ENCODE assay signal across 8 mouse cellular contexts in the genomic region with DNA sequence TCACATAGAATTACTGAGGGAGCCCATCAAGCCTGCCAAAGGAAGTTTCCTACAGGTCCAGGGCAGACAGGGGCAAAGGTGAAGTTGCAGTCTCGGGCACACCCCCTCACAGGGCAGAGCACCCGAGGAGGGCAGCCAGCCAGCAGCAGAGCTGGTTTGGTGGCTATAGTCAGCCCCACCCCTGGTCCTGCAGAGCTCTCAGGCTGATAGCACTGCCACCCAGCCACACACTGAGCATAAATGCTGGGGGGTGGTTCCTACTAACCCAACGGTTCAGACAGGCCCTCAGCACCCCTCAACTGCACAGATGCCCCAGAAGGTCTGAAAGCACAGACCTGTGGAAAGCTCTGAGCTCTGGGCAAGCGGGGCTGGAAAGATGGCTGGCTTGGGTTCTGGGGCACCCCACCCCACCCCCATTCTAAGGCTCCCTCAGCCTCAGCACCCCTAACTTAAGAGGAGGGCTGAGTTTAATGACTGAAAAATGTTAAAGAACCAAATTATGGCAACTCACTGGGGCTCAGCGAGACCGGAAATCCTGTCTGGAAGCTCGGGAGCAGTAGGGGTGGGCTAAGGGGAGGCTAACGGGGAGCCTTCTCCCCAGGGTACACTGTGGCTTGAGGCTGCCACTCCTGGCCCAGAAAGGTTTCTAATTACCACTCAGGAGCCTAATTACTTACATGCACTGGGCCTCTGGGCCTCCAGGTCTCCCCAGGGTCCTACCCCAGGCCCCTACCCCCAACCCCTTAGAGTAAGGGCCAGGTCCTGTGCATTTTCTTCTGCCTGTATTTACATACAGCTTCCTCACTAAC. TPM values are rescaled to one million over a fixed set of nuclear protein-coding genes. Genes with fewer than 3 reads are reported as not detected.
DNase-seq lines count a peak whose midpoint lies in the region; ATAC-seq and TF ChIP-seq lines count a peak whose summit lies in the region.

No protein-coding gene starts in this region.

- no peaks in the 10 kb centered on the region for H3K9me3 ChIP-seq in forebrain, postnatal 0 days (ENCODE audit: low read length)
- H3K9me3 ChIP-seq in kidney, embryonic 14.5 days (ENCODE audit: control insufficient read depth, low read length): no peaks in the 10 kb centered on the region
- no peaks in the 10 kb centered on the region for H3K9me3 ChIP-seq in lung, postnatal 0 days (ENCODE audit: low read length)

- no peaks in the 10 kb centered on the region for H3K27me3 ChIP-seq in heart, adult 2 months (ENCODE audit: control insufficient read depth, insufficient read depth, low read length)
- H3K27me3 ChIP-seq in forebrain, postnatal 0 days (ENCODE audit: insufficient read depth, low read length): no peaks in the 10 kb centered on the region
- H3K27me3 ChIP-seq in kidney, embryonic 14.5 days (ENCODE audit: control insufficient read depth, insufficient read depth, low read length): no peaks in the 10 kb centered on the region
- no peaks in the 10 kb centered on the region for H3K27me3 ChIP-seq in lung, postnatal 0 days (replicated peaks; ENCODE audit: insufficient read depth, low read length)

- H3K4me1 ChIP-seq in heart, adult 2 months (ENCODE audit: control insufficient read depth, insufficient read depth, low read length): peaks cover 55% of the 10 kb centered on the region
- peaks cover 43% of the 10 kb centered on the region for H3K4me1 ChIP-seq in forebrain, postnatal 0 days (ENCODE audit: insufficient read depth)
- peaks cover 65% of the 10 kb centered on the region for H3K4me1 ChIP-seq in kidney, embryonic 14.5 days (ENCODE audit: control insufficient read depth, insufficient read depth, low read length)
- peaks cover 54% of the 10 kb centered on the region for H3K4me1 ChIP-seq in lung, postnatal 0 days (ENCODE audit: insufficient read depth, low read depth, low read length)

- peaks cover 4% of the 10 kb centered on the region; the same call in 1 of the 2 replicates for H3K36me3 ChIP-seq in heart, adult 2 months (ENCODE audit: control insufficient read depth, insufficient read depth, low read length)
- H3K36me3 ChIP-seq in forebrain, postnatal 0 days (ENCODE audit: insufficient read depth): no peaks in the 10 kb centered on the region; the same call in 1 of the 2 replicates
- peaks cover 12% of the 10 kb centered on the region for H3K36me3 ChIP-seq in kidney, embryonic 14.5 days (ENCODE audit: control insufficient read depth, insufficient read depth, low read length)
- H3K36me3 ChIP-seq in lung, postnatal 0 days (ENCODE audit: insufficient read depth, low read length): no peaks in the 10 kb centered on the region

- H3K4me3 ChIP-seq in heart, adult 2 months: no peak overlapping the region
- no peak overlapping the region for H3K4me3 ChIP-seq in forebrain, postnatal 0 days (ENCODE audit: low read depth, low read length)
- no peak overlapping the region for H3K4me3 ChIP-seq in kidney, embryonic 14.5 days (ENCODE audit: low read length)
- H3K4me3 ChIP-seq in lung, postnatal 0 days (ENCODE audit: low read depth, low read length): no peak overlapping the region

- peak overlapping the region; percentile 24; the same call in 1 of the 2 replicates for H3K9ac ChIP-seq in heart, adult 2 months (ENCODE audit: low read depth, low read length)
- H3K9ac ChIP-seq in forebrain, postnatal 0 days: peak overlapping the region; percentile 39; the same call in 1 of the 2 replicates
- peak overlapping the region; percentile 28; the same call in 1 of the 2 replicates for H3K9ac ChIP-seq in kidney, embryonic 14.5 days (ENCODE audit: low read depth, low read length)
- H3K9ac ChIP-seq in lung, postnatal 0 days (replicated peaks; ENCODE audit: low read depth): peak overlapping the region; percentile 13; the same call in 1 of the 2 replicates

- DNase-seq in heart, adult 2 months: peak in 1 of 2 experiments; percentile 72
- DNase-seq in heart, adult 8-10 months (ENCODE audit: low spot score): no peak
- no peak for DNase-seq in forebrain, postnatal 0 days
- DNase-seq in lung, postnatal 0 days (ENCODE audit: low spot score): peak; percentile 80
- peak; percentile 65 to 73 for DNase-seq in spleen, postnatal 14 days (ENCODE audit: low spot score in 2 of 2)
- DNase-seq in left cerebral cortex, postnatal 25 days (ENCODE audit: low spot score in 2 of 2): no peak
- DNase-seq in gastrocnemius, adult 8-10 months (ENCODE audit: low spot score in 2 of 2): no peak

- no peak overlapping the region for H3K4me2 ChIP-seq in forebrain, postnatal 0 days (ENCODE audit: low read depth)
- peak overlapping the region; percentile 24; the same call in 1 of the 2 replicates for H3K4me2 ChIP-seq in kidney, embryonic 14.5 days (replicated peaks; ENCODE audit: low read depth, low read length)
- H3K4me2 ChIP-seq in lung, postnatal 0 days (replicated peaks; ENCODE audit: low read depth, low read length): peak overlapping the region; percentile 42

- no peak for TF ChIP-seq POLR2A in heart, adult 2 months (IDR thresholded peaks at IDR 0.05; ENCODE audit: insufficient read depth, low read depth, low read length)

- intact Hi-C loops in heart, adult 2 months (cut with DNase I): no loop called here
- intact Hi-C loops in left cerebral cortex, postnatal 25 days (cut with DNase I): no loop called here

- no peak for TF ChIP-seq CTCF in heart, adult 2 months (IDR thresholded peaks at IDR 0.05)
- no peak for TF ChIP-seq CTCF in forebrain, postnatal 0 days (IDR thresholded peaks at IDR 0.05; ENCODE audit: low read depth)
- TF ChIP-seq CTCF in lung, postnatal 0 days (IDR thresholded peaks at IDR 0.05): no peak

- 20% methylated on average over 8 of the region's 8 CpGs for WGBS in heart, adult 2 months
- 52% methylated on average over 8 of the region's 8 CpGs for WGBS in forebrain, postnatal 0 days
- 14% methylated on average over 8 of the region's 8 CpGs for WGBS in kidney, embryonic 14.5 days
- 21% methylated on average over 8 of the region's 8 CpGs for WGBS in lung, postnatal 0 days

- no peak for ATAC-seq in forebrain, postnatal 0 days
- ATAC-seq in kidney, embryonic 14.5 days (ENCODE audit: low FRiP score, low TSS enrichment): no peak; the same call in 1 of the 2 replicates
- ATAC-seq in lung, postnatal 0 days: peak; percentile 70

- no peak for TF ChIP-seq EP300 in heart, adult 2 months (IDR thresholded peaks at IDR 0.05; ENCODE audit: insufficient read depth, low read depth, low read length)
- TF ChIP-seq EP300 in lung, postnatal 0 days (IDR thresholded peaks at IDR 0.05): no peak

- H3K27ac ChIP-seq in heart, adult 2 months: peak overlapping the region; percentile 68
- H3K27ac ChIP-seq in forebrain, postnatal 0 days (ENCODE audit: low read depth, low read length): no peak overlapping the region
- H3K27ac ChIP-seq in kidney, embryonic 14.5 days (ENCODE audit: low read depth, low read length): peak overlapping the region; percentile 76; the same call in 1 of the 2 replicates
- H3K27ac ChIP-seq in lung, postnatal 0 days (ENCODE audit: low read length): peak overlapping the region; percentile 85

- H3K79me2 ChIP-seq in heart, adult 2 months (replicated peaks; ENCODE audit: control insufficient read depth, insufficient read depth, low read length): peaks cover 13% of the 10 kb centered on the region

RNA-seq across cellular contexts. Expression of gene Csk, which starts 14.6 kb away (rescaled TPM):
- total RNA-seq in heart, adult 2 months (2021): 10 to 100 TPM; 23.3 to 29.7 TPM
- polyA plus RNA-seq in heart, adult 2 months (2012; rRNA removed): 19.4 and 20.6 TPM in 2 replicates
- 10 to 100 TPM; 18.9 to 32.0 (median 27.7) TPM for total RNA-seq in heart, adult 8-10 months (2022)
- total RNA-seq in forebrain, postnatal 0 days (2014; rRNA removed): 105 and 135 TPM in 2 replicates
- 37.0 and 46.3 TPM in 2 replicates for polyA plus RNA-seq in forebrain, postnatal 0 days (2015; fragmentation: Nextera tagmentation; extraction: Ambion mirVana)
- 24.3 and 26.1 TPM in 2 replicates for polyA plus RNA-seq in kidney, embryonic 14.5 days (2014; fragmentation: Nextera tagmentation; extraction: Ambion mirVana)
- 25.6 and 27.3 TPM in 2 replicates for polyA plus RNA-seq in lung, postnatal 0 days (2015; fragmentation: Nextera tagmentation; extraction: Ambion mirVana)
- total RNA-seq in left cerebral cortex, postnatal 25 days (2021): 10 to 100 TPM; 35.8 to 37.8 TPM
- 10 to 100 TPM in 1 of 4 experiments, 1 to 10 TPM in 3; 8.0 to 10.5 (median 8.8) TPM for total RNA-seq in gastrocnemius, adult 8-10 months (2022)

RNA-seq across cellular contexts. Expression of gene Lman1l, which starts 18.3 kb away (rescaled TPM):
- not detected for total RNA-seq in heart, adult 2 months (2021)
- polyA plus RNA-seq in heart, adult 2 months (2012; rRNA removed): 0.20 TPM in 1 of 2 replicates, not detected in the other
- total RNA-seq in heart, adult 8-10 months (2022): under 1 TPM in 3 of 4 experiments, not detected in 1; 0.16 to 0.32 (median 0.22) TPM
- not detected in 2 replicates for total RNA-seq in forebrain, postnatal 0 days (2014; rRNA removed)
- polyA plus RNA-seq in forebrain, postnatal 0 days (2015; fragmentation: Nextera tagmentation; extraction: Ambion mirVana): not detected in 2 replicates
- polyA plus RNA-seq in kidney, embryonic 14.5 days (2014; fragmentation: Nextera tagmentation; extraction: Ambion mirVana): not detected in 2 replicates
- not detected in 2 replicates for polyA plus RNA-seq in lung, postnatal 0 days (2015; fragmentation: Nextera tagmentation; extraction: Ambion mirVana)
- not detected for total RNA-seq in left cerebral cortex, postnatal 25 days (2021)
- not detected for total RNA-seq in gastrocnemius, adult 8-10 months (2022)

RNA-seq across cellular contexts. Expression of gene Cplx3, which starts 32.8 kb away (rescaled TPM):
- not detected for total RNA-seq in heart, adult 2 months (2021)
- not detected in 2 replicates for polyA plus RNA-seq in heart, adult 2 months (2012; rRNA removed)
- not detected for total RNA-seq in heart, adult 8-10 months (2022)
- total RNA-seq in forebrain, postnatal 0 days (2014; rRNA removed): 0.67 and 1.8 TPM in 2 replicates
- 1.2 and 2.6 TPM in 2 replicates for polyA plus RNA-seq in forebrain, postnatal 0 days (2015; fragmentation: Nextera tagmentation; extraction: Ambion mirVana)
- not detected in 2 replicates for polyA plus RNA-seq in kidney, embryonic 14.5 days (2014; fragmentation: Nextera tagmentation; extraction: Ambion mirVana)
- polyA plus RNA-seq in lung, postnatal 0 days (2015; fragmentation: Nextera tagmentation; extraction: Ambion mirVana): not detected in 2 replicates
- total RNA-seq in left cerebral cortex, postnatal 25 days (2021): 10 to 100 TPM; 11.0 to 17.4 TPM
- total RNA-seq in gastrocnemius, adult 8-10 months (2022): not detected

RNA-seq across cellular contexts. Expression of gene Cyp1a2, which starts 44.6 kb away (rescaled TPM):
- not detected for total RNA-seq in heart, adult 2 months (2021)
- polyA plus RNA-seq in heart, adult 2 months (2012; rRNA removed): 1.00 TPM in 1 of 2 replicates, not detected in the other
- total RNA-seq in heart, adult 8-10 months (2022): not detected
- total RNA-seq in forebrain, postnatal 0 days (2014; rRNA removed): not detected in 2 replicates
- polyA plus RNA-seq in forebrain, postnatal 0 days (2015; fragmentation: Nextera tagmentation; extraction: Ambion mirVana): not detected in 2 replicates
- not detected in 2 replicates for polyA plus RNA-seq in kidney, embryonic 14.5 days (2014; fragmentation: Nextera tagmentation; extraction: Ambion mirVana)
- polyA plus RNA-seq in lung, postnatal 0 days (2015; fragmentation: Nextera tagmentation; extraction: Ambion mirVana): 0.07 TPM in 1 of 2 replicates, not detected in the other
- total RNA-seq in left cerebral cortex, postnatal 25 days (2021): not detected
- total RNA-seq in gastrocnemius, adult 8-10 months (2022): not detected

RNA-seq across cellular contexts. Expression of gene Cyp1a1, which starts 48.9 kb away (rescaled TPM):
- total RNA-seq in heart, adult 2 months (2021): under 1 TPM; 0.09 to 0.13 TPM
- polyA plus RNA-seq in heart, adult 2 months (2012; rRNA removed): 0.20 and 0.78 TPM in 2 replicates
- under 1 TPM in 2 of 4 experiments, not detected in 2; 0.14 to 0.69 TPM for total RNA-seq in heart, adult 8-10 months (2022)
- total RNA-seq in forebrain, postnatal 0 days (2014; rRNA removed): 0.38 and 0.67 TPM in 2 replicates
- polyA plus RNA-seq in forebrain, postnatal 0 days (2015; fragmentation: Nextera tagmentation; extraction: Ambion mirVana): 0.30 and 0.42 TPM in 2 replicates
- 0.08 and 0.11 TPM in 2 replicates for polyA plus RNA-seq in kidney, embryonic 14.5 days (2014; fragmentation: Nextera tagmentation; extraction: Ambion mirVana)
- 9.0 and 13.0 TPM in 2 replicates for polyA plus RNA-seq in lung, postnatal 0 days (2015; fragmentation: Nextera tagmentation; extraction: Ambion mirVana)
- under 1 TPM in 1 of 2 experiments, not detected in 1; 0.14 TPM for total RNA-seq in left cerebral cortex, postnatal 25 days (2021)
- total RNA-seq in gastrocnemius, adult 8-10 months (2022): under 1 TPM; 0.41 to 0.60 (median 0.52) TPM

Comparison
In these comparisons a context has a peak if more than half of its experiments do, and no peak if none do; other contexts are left out.
1. DNase-seq: peak in lung, postnatal 0 days (single experiment) and spleen, postnatal 14 days (2 of 2); none in heart, adult 8-10 months (single experiment), forebrain, postnatal 0 days (single experiment), left cerebral cortex, postnatal 25 days (0 of 2) and gastrocnemius, adult 8-10 months (0 of 2).
2. Peak in every context shown above with its lines, with median percentiles within 50 percentile points of each other: H3K9ac ChIP-seq.